Mouse (Mus musculus) bone marrow, adult 2 months (tissue): Measurements from ENCODE around the gene Gsn. TPM values are rescaled to one million over a fixed set of nuclear protein-coding genes. Genes with fewer than 3 reads are reported as not detected.

Experiments used
- H3K27ac ChIP-seq: fragments of 200-500 bp; 2 replicates; pipeline ENCODE4 v1.5.1; 2012; ENCODE audit warnings: low read depth, mild to moderate bottlenecking, control low read depth, inconsistent platforms, low read length; ENCODE audit not compliant: control insufficient read depth, poor library complexity, insufficient read depth
- H3K4me1 ChIP-seq: fragments of 200-500 bp; 2 replicates; pipeline ENCODE4 v1.6.1; 2011; ENCODE audit warnings: low read length; ENCODE audit not compliant: control insufficient read depth, insufficient read depth
- H3K4me3 ChIP-seq: fragments of 200-500 bp; replicated peaks from 2 replicates; pipeline ENCODE3; 2011; ENCODE audit warnings: mild to moderate bottlenecking, low read depth, low read length, control low read depth; ENCODE audit not compliant: control insufficient read depth
- CTCF ChIP-seq: fragments of 200-500 bp; IDR thresholded peaks from 2 replicates; pipeline ENCODE4 v1.5.1; 2011; ENCODE audit warnings: low read length, control low read depth; ENCODE audit not compliant: control insufficient read depth, insufficient read depth
- POLR2A ChIP-seq: fragments of 200-500 bp; IDR thresholded peaks from 2 replicates; pipeline ENCODE4 v1.6.1; 2011; ENCODE audit warnings: low read depth, mild to moderate bottlenecking, control low read depth, low read length, borderline replicate concordance; ENCODE audit not compliant: control insufficient read depth
- WGBS: fragments of 180-500 bp; shearing (Covaris S2); methylation state at CpG from one replicate; pipeline ENCODE4 v1.1.7; 2018; 5-methylcytosine and 5-hydroxymethylcytosine counted together
- polyA plus RNA-seq: library from polyadenylated mRNA; stranded (reverse); fragments of >200 nt; gene quantifications from 2 replicates; pipeline ENCODE4 v1.2.4, GENCODE M21; 2011; ENCODE audit warnings: low replicate concordance; ENCODE audit not compliant: missing spikeins, insufficient read depth, insufficient read length

The Gsn gene
- polyA plus RNA-seq, 1 experiment = 94.8 TPM

- no peaks in the 10 kb centered on the region for H3K4me1 ChIP-seq
- 92% methylated on average over 12 of the region's 12 CpGs for WGBS
- H3K4me3 ChIP-seq = no peak overlapping the region
These were observed 30.9 kb downstream of the Gsn start for GRCm38 (mm10) chr2:35287017-35287620.

DNA sequence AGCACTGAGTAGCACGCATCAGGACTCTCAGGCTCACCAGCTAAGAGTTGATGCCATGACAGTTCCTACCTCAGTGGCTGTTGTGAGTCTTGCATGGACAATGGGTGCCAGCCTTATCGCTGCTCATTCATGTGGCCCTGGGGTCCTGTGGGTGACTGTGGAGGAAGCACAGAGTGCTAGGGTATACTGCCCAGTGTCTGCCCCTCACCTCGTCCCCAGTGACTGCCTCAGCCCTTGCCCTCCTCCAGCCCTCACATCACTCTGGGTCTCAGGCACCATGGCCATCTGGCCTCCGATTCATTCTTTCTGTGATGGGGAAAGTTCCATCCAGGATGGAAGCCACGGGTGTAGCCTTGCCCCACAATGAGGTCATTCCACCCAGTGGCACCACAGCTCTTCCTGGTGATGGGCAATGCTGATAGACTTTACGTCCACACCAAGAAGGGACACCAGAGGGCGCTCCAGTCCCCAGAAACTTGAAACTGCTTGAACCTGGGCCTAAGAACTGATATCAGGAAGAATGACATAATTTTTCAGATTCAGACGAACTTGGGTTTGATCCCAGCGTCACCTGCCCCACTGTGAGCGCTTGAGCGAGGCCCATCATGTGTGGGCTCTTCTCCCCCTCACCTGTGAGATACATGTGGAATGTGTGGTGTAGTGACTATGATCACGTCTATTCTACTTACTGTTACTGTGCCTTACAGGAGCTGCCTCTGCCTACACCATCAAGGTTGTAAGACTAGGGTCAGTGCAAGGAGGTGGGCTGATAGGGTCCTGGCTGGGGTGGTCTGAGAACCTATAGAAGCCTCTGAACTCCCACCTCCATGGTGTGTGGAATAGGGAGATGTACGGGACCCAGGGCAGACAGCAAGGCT lies 32.8 kb downstream of the Gsn start:
- 40% methylated on average over 13 of the region's 13 CpGs for WGBS
- no peak for TF ChIP-seq POLR2A
- TF ChIP-seq CTCF = peak; percentile 88
- H3K27ac ChIP-seq = no peak overlapping the region
- H3K4me3 ChIP-seq = no peak overlapping the region
- no peaks in the 10 kb centered on the region for H3K4me1 ChIP-seq

More at GRCm38 (mm10) chr2:35287017-35287620, 30.9 kb downstream of the Gsn start:
- no peak for TF ChIP-seq POLR2A
- TF ChIP-seq CTCF = no peak
- H3K27ac ChIP-seq = no peak overlapping the region

GRCm38 (mm10) chr2:35291856-35292255 lies 35.7 kb downstream of the Gsn start:
- TF ChIP-seq CTCF (peak; percentile 24; the same call in 1 of the 2 replicates), POLR2A (no peak)
- Histone ChIP-seq H3K4me1 (no peaks in the 10 kb centered on the region), H3K27ac (no peak overlapping the region), H3K4me3 (no peak overlapping the region)
- 22% methylated on average over 3 of the region's 3 CpGs for WGBS

DNA sequence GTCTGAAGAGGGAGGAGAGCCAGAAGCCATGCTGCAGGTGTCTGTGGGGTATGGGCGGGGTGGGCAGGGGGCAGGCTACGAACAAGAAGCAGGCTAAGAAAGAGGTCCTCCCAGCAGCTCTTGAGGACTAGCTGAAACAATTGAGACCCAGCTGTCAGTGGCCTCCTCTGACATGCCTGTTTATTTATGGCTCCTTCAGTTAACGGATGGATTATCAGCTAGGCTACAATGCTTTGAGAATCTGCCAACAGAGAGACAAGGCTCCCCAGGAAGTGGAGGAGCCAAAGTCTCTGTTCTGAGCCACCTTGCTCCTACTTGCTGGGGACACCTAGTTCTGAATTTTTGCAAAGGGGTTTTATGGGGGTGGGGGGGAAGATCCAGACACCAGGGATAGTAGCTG lies 36.5 kb downstream of the Gsn start:
- WGBS = 70% methylated on average over 3 of the region's 3 CpGs
- no peak overlapping the region for H3K4me3 ChIP-seq
- no peaks in the 10 kb centered on the region for H3K4me1 ChIP-seq
- TF ChIP-seq POLR2A (no peak), CTCF (no peak)
- no peak overlapping the region for H3K27ac ChIP-seq

DNA sequence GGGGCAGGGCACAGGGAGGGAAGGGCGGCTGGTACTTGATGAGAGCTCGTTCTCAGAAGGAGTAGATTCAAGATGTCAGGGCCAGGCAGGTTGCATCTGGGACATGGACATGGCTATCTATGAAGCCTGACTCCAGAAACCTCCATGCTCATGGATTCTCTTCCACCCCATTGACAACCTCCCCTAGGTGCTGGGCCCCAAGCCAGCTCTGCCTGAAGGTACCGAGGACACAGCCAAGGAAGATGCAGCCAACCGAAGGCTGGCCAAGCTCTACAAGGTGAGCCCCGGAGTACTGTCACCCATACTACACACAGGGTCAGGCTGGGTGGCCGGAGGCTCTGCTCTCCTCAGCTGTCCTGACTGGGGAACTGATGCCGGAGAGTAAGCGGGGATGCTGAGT lies 37.1 kb downstream of the Gsn start:
- WGBS = 85% methylated on average over 8 of the region's 8 CpGs
- H3K4me3 ChIP-seq = no peak overlapping the region
- TF ChIP-seq POLR2A = no peak
- TF ChIP-seq CTCF = no peak

DNA sequence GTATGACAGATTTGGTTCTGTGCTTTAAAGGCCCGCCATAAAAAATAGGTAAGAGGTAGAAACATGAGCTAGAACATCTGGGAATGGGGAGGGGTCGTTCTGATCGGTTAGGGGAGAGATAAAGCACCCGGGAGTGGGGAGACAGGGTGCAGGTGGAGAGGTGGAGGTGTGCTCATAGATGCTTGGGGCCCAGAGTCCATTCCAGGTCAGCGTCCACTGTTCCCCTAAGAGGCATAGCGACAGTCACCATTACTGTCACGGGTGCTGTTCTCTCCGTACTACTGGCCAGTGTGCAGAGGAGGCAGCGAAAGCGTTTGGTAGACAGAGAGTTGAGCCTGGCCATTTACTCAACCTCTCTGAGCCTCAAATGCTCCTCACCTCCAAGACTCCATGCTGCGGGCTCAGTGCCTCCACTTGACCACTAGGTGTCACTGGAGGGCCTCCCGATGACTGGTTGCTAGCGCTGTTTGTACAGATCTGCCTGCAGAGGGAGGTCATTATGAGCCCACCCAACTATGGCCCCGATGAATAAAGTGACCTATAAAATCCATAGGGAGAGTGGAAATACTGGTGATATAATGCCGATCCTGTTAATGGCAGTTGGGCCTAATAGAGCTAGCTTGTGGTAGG lies 41.6 kb downstream of the Gsn start:
- H3K4me1 ChIP-seq = no peaks in the 10 kb centered on the region; the same call in none of the 2 replicates
- TF ChIP-seq POLR2A (no peak), CTCF (peak; percentile 99)
- no peak overlapping the region for H3K4me3 ChIP-seq
- H3K27ac ChIP-seq = no peak overlapping the region
- 25% methylated on average over 15 of the region's 15 CpGs for WGBS

More for the DNA sequence above, 37.1 kb downstream of the Gsn start:
- Histone ChIP-seq H3K4me1 (no peaks in the 10 kb centered on the region), H3K27ac (no peak overlapping the region)

DNA sequence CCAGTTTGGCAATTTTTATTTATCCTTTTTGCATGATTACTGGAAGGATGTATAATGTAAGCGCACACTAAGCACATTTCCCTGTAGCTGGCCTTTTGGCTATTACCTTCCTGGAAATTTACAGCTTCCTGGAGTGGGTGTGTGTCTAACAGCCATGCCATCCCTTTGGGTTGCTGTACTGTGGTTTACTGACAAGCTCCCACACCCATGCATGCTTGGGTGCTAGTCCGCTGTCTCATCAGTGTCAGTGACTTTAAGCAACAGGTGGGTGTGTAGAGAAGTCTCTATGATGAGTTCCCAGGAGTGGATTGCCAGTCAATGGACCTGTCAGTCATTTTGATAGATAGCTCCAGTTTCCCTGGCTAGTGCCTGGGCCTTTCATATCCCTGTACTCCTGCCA lies 43.3 kb downstream of the Gsn start:
- WGBS = 57% methylated on average over 2 of the region's 2 CpGs
- no peak overlapping the region for H3K27ac ChIP-seq
- H3K4me1 ChIP-seq = no peaks in the 10 kb centered on the region; the same call in none of the 2 replicates
- H3K4me3 ChIP-seq = no peak overlapping the region
- no peak for TF ChIP-seq CTCF

GRCm38 (mm10) chr2:35302049-35302885 lies 46.1 kb downstream of the Gsn start:
- WGBS = 86% methylated on average over 13 of the region's 13 CpGs
- no peaks in the 10 kb centered on the region; the same call in none of the 2 replicates for H3K4me1 ChIP-seq
- H3K4me3 ChIP-seq = no peak overlapping the region
- no peak overlapping the region for H3K27ac ChIP-seq
- TF ChIP-seq POLR2A (no peak), CTCF (no peak)
